Mouse (Mus musculus): ENCODE results near the gene Rbm45.

The Rbm45 gene

DNA sequence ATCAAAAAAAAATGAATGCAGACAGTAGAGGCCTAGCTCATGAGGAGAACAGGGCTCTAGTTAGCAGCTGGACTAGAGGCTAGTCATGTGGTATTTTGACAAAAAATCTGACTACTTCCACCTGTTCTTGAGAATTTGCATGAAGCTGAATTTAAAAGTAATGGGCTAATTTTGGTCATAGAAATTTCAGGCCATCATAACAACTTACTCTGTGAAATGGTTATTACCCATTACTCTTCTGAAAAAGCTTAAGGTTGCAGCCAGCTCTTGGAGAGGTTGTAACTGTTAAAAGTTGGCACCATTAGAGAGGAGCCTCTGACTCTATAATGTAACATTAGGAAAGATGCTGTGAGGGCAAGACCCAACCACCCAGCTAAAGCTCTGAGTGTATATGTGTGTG, 16.7 kb downstream of the Rbm45 start:
- no peak for DNase-seq (ENCODE audit: low spot score)

DNA sequence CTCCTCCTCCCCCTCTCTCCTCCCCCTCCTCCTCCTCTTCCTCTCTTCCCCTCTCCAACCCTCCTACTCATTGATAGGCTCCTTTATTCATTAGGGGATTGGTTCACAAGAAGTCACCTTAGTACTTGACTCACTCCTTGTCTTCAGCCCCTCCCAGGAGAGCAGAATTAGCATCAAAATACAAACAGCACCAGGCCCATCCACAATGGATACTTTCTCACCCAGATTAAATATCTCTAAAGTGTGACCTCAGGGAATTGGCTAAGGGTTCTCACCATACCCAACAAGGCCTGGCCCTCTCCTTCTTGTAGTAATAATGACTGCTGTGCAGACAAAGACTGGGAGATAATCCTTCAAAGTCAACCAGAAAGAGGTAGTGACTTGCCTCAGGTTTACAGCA, 30.4 kb downstream of the Rbm45 start:
- DNase-seq (ENCODE audit: low spot score) = no peak

DNA sequence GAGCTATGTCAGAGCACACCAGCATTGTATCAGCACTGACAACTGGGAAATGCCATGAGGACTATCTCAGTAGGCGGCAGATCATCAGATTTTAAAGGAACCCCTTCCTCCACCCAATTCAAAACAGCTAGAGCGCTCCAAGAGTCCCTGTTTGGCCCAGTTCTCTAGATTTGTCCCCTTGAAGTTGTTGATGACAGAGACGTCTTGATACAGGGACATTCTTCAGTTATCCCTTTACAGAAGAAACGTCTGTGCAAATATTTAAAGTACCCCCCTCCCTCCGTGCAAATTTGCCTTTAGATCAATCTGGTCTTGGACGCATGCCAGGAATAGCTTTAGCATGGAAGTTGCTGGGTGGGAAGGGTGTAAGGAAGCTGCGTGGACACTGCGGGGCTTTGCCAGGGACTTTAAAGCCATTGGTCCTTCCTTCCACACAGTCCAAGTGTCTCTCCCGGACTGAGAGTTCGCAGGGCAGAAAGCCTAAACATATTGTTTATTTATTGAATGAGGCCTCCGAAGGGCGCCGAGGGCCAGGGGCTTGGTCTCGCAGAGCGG, 35.9 kb downstream of the Rbm45 start:
- no peak for DNase-seq (ENCODE audit: low spot score)

DNA sequence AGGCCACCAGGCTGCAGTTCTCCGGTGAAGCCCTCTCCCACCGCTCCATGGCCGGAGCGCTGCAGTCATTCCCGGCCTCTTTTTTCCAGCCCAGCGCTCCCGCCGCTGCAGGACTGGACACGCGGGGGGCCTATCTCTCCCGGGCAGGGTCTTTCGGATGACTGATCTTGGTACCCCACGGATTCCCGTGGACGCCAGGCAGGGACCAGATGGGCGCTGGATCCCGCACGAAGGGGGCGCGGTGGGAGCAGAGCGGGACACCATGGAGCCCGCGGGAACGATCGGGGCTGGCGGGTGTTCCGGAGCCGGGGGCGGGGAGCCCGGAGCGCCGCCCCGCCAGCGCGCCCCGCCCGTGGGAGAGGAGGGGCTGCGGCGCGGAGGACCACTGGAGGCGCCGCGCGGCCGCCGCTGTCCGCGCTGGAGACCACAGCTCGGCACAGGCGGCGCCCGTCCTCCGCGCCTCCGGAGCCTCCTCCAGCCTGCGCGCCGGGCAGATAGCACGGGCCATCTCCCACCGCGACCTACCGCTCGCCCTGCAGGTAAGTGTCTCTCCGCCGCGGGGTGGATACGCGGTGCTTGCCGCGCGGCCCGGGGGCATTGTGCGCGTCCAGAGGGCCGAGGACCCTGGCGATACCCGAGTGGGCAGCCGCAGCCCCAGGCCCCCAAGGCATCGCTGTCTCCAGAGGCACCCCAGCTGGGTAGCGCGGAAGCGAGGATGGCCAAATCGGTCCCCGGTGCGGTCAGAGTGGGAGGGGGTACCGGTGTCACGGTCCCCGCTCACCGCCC, 36.6 kb downstream of the Rbm45 start, which contains the start of gene Osbpl6:
Gene Osbpl6, plus strand, starts transcription at position 358 of the 786 bp plus-strand sequence.
- peak; percentile 66 for DNase-seq (ENCODE audit: low spot score)

DNA sequence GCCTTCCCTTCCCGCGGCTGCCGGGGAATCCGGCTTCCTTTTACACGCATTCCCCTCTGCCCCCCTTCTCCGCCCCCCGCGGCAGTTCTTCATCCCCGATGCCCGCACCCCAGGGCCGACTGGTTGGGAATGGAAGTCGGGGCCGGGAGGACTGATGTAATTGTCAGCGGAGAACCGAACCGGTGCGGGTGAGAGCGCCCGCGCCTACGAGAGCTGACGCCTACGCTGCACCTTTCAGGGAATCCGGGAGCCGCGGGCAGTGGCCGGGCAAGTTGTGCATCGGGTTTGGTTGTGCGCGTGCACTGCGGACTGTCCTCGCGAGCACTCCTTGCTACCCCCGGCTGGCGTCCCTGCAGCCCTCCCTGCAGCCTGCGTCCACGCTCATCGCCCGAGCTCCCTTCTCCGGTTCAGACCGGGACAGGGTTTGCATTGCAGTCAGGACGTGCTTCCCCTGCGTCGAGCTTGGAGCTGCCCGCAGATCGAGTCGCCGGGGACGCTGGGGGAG, 37.2 kb downstream of the Rbm45 start:
- peak; percentile 37 for DNase-seq (ENCODE audit: low spot score)

DNA sequence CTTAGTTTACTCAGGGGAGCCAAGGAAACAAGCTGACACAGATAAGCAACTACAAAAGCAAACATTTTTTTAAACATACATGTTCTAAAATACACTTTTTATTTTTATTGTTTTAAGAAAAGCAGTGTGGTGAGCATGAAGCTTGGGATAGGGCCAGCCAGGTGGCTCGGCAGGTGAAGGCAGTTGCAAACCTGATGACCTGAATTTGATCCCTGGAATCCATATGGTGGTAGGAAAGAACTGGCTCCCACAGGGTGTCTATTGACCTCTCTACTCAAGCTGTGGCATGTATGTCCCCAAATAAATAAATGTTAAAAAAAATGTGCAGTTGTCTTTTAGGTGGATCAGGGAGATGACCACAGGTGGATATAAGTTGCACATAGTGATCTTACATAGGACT, 39.7 kb downstream of the Rbm45 start:
- no peak for DNase-seq (ENCODE audit: low spot score)

DNA sequence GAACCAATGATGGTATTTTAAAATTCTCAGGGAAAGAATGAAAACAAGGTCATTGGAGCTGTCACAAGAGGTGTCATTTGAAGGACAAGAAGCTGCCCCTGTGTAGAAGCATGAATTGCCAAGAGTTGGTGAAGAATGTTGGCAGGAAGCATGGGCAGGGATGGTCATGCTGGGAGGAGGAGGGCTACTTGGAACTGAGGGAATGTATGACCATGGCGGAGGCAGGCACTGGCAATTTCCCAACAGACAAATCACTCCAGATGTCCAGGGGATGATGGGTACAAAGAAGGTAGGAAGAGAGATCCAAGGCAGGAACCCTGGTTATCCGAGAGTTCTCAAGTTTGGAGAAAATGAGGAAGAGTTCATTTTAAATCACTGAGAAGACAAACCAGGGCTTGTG, 40.2 kb downstream of the Rbm45 start:
- no peak for DNase-seq (ENCODE audit: low spot score)

DNA sequence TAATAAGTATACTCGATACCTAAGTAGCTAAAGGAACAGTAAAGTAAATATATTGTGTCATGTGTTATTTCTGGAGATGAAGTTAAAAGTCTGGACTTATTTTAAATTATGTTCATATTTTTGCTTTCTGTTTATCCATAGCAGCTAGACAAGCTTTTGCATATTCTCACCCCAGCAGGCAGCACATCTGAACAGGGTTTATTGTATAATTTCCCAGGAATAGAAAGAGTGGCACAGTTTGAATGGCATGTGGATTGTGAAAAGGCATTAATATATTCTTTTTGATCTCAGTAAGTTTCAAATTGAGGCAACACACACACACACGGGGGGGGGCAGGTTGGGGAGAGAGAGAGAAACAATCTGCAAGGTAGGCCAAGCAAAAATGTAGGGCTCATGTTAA, 43.1 kb downstream of the Rbm45 start:
- DNase-seq (ENCODE audit: low spot score) = no peak

DNA sequence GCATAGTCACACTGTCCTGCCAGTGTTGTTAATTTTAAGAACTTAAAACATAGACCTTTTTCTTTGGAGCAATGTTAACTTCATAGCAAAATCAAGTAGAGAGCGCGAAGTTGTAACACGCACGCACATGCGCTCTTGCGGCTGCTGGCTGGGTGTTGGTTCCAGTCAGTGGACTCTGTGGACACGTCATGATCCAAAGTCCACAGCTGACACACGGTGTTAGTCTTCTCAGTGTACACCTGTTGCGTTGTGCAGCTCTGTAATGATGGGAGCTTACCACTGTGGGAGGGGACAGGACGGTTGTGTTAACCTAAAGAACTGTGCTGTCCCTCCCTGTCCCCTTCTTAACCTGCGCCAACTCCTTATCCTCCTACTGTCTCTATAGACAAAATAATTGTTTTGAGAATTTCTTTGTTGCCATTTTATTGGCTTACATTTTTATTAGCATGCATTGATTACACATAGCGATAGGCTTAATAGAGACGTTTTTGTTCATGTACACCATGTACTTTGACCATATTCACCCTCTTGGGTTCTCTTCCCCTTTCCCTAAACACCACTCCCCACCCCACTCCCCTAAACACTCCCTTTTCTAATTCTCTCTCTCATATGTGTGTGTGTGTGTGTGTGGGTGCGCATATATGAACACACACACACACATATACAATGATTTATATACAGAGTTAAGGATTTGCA, 47.8 kb downstream of the Rbm45 start:
- no peak for DNase-seq (ENCODE audit: low spot score)

DNA sequence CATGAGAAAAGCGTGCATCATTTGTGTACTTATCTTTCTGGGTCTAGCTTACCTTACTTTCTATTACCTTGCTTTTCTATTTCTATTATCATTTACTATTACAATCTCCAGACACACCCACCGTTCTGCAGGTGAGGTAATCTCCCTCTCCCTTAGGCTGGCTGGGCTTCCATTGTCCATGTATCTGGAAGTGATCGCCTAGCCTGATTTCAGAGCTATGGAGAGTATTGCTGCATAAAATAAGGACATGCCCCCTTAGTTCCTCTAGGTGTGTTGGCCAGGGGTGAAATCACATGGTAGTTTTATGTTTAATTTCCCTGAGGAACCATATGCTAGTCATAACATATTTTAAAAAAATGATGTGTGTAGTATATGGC, 48.3 kb downstream of the Rbm45 start:
- DNase-seq (ENCODE audit: low spot score) = no peak

DNA sequence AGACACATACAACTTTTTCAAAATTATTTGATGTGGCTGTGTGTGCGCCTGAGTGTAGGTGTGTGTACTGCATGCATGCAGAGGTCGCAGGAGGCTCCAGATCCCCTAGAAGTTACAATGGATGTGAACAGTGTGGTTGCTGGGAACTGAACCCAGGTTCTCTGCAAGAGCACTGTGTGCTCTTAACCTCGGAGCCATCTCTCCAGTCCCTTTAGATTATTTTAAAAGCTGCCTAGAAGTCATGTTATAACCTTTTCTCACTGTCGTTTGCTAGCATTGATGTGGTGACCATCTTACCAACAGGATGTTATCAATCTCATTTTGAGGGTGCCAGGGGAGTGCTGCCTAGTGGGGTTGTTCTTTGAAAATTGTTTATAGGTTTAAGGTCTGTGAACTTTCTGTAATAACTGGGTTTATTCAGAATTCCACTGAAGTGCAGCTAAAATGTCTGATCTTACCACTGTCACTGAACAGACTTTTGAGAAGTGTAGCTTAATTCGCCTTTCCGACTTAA, 51.7 kb downstream of the Rbm45 start:
- DNase-seq (ENCODE audit: low spot score) = no peak

DNA sequence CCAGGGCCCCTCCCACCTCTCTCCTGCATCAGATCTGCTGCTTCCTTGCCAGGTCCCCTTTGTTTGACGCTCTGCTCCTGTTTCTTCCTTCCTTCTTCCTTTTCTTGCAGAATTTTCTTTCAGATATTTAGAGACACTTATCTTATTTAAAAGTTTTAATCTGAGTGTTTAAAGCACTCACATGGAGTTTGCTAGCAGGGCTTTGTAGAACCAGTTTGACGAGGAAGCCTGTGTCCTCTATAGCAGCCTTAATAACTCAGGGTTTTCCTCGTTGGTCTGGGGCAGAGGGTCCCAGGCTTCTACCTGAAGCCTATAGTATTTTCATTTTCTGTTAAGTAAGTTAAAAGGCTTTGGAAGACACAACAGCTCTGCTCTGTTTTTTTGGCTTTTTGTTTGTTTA, 57.0 kb downstream of the Rbm45 start:
- no peak for DNase-seq (ENCODE audit: low spot score)

DNA sequence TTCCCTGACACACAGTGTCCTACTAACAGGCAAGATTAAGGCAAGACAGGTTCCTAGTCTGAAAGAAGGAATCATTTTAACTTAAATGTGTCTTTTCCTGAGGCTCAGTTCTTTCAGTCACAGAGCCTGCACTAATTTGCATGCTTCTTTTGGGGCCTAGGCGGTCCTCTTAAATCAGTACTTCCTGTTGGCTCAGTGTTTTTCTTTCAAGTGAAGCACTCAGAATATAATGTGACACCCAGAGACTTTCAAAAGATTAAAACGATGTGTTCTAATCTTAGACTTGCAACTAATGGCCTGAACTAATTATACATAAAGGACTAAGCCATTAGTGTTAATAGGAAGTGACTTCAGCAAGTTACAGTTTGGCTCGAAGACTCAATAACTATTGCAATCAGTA, 59.5 kb downstream of the Rbm45 start:
- no peak for DNase-seq (ENCODE audit: low spot score)

DNA sequence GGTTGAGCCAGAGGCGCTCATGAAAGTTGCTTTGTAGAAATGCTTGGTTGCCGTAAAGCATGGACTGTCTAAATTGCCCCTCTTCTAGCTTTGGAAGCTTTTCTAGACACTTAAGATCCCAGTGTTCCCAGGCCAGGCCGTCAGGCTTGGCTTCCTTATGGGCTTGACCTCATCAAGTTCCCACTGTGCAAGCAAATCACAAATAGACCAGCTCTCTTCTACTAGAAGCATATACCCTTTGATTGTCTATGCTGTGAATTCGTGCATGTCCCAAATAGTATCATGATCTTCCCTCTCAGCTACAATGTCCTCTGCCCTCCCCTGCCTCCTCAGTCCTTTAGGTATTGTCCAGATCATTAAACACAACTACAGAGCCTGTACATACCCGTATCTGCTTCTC, 60.1 kb downstream of the Rbm45 start:
- no peak for DNase-seq (ENCODE audit: low spot score)

DNA sequence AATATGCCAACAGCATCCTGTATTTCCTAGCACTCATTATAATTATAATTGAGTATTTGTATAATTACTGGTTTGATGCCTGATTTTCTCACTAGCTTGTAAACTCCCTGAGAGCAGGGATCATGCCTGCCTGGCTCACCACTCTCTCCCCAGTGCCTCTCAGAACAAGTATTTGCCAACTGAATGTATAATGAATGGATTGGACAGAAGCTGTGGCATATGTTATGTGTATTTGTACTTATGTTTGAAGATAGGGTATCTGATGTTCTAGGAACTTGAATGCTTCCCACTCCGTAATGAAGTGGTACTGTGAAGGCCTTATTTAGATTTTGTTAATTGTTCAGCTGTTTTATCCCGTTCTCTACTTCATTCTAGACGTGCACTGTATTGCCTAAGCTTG, 60.8 kb downstream of the Rbm45 start:
- no peak for DNase-seq (ENCODE audit: low spot score)
